Mouse (Mus musculus) G1E (cell line): Measurements from ENCODE around the gene Tldc2. TPM values are rescaled to one million over a fixed set of nuclear protein-coding genes. Genes with fewer than 3 reads are reported as not detected.

ENCODE experiments used
- ATAC-seq: 2 replicates; pipeline ENCODE4 v1.8.0; 2016; ENCODE audit warnings: mild to moderate bottlenecking; ENCODE audit not compliant: insufficient number of reproducible peaks, poor library complexity, low FRiP score, severe bottlenecking; ENCODE audit errors: extremely low read depth
- DNase-seq: peaks from one replicate; pipeline ENCODE4 v3.0.0; 2012; ENCODE audit warnings: low spot score
- H3K27me3 ChIP-seq: 2 replicates; pipeline ENCODE4 v1.6.1; 2012; ENCODE audit warnings: mild to moderate bottlenecking, low read length, inconsistent platforms; ENCODE audit not compliant: insufficient read depth
- H3K36me3 ChIP-seq: replicated peaks from 2 replicates; pipeline ENCODE3; 2012; ENCODE audit warnings: mild to moderate bottlenecking, inconsistent platforms
- H3K4me1 ChIP-seq: 2 replicates; pipeline ENCODE4 v1.6.1; 2012; ENCODE audit warnings: low read depth, low read length, inconsistent platforms, mixed read lengths; ENCODE audit not compliant: insufficient read depth
- H3K4me3 ChIP-seq: 2 replicates; pipeline ENCODE4 v1.5.1; 2012; ENCODE audit warnings: low read depth, mild to moderate bottlenecking, inconsistent platforms, low read length, moderate library complexity, mixed read lengths
- H3K9me3 ChIP-seq: replicated peaks from 2 replicates; pipeline ENCODE4 v1.6.1; 2012; ENCODE audit warnings: inconsistent platforms
- CTCF ChIP-seq: IDR thresholded peaks from 2 replicates; pipeline ENCODE4 v1.5.1; 2012; ENCODE audit warnings: low read depth, low read length, inconsistent platforms, mixed read lengths
- GATA1 ChIP-seq: IDR thresholded peaks from 2 replicates; pipeline ENCODE4 v1.6.1; 2012; ENCODE audit warnings: borderline replicate concordance, low read length, inconsistent platforms, mixed read lengths
- GATA2 ChIP-seq: IDR thresholded peaks from 2 replicates; pipeline ENCODE4 v1.6.1; 2012; ENCODE audit warnings: low read depth, low read length, inconsistent platforms, borderline replicate concordance
- POLR2AphosphoS5 ChIP-seq: IDR thresholded peaks from 2 replicates; pipeline ENCODE4 v1.6.1; 2012; ENCODE audit warnings: low read depth, low read length, inconsistent platforms; ENCODE audit not compliant: insufficient replicate concordance
- TAL1 ChIP-seq: conservative IDR thresholded peaks from 2 replicates; pipeline ENCODE4 v1.6.1; 2012; ENCODE audit warnings: low read depth, low read length, inconsistent platforms, mixed read lengths
- polyA plus RNA-seq: library from polyadenylated mRNA; stranded (reverse); fragments of >175 nt; gene quantifications from 2 replicates; pipeline ENCODE4 v1.2.3, GENCODE M21; 2012
- total RNA-seq, 2 experiments: library from RNA; stranded (forward) in 1 of 2; stranded (reverse) in 1 of 2; fragments of 200-1000 nt in 1 of 2; fragments of >200 nt in 1 of 2; fragmentation: Nextera tagmentation in 1 of 2; gene quantifications; 2 replicates each; pipeline ENCODE4 v1.2.3; 2014 to 2017

Gene Tldc2
- total RNA-seq (2014; fragmentation: Nextera tagmentation) = not detected in 2 replicates
- not detected in 2 replicates for total RNA-seq (2017)
- polyA plus RNA-seq = not detected in 2 replicates

GRCm38 (mm10) chr2:157086796-157087195 lies at the start of gene Tldc2:
TSS of gene Tldc2 (plus strand) at chr2:157087055.
- ATAC-seq = no peak
- TF ChIP-seq GATA1 (no peak), POLR2AphosphoS5 (no peak), GATA2 (no peak), TAL1 (no peak), CTCF (no peak)
- H3K4me3 ChIP-seq = no peak within 1 kb of the TSS

GRCm38 (mm10) chr2:157037303-157037702 lies 49.6 kb upstream of the Tldc2 start:
- ATAC-seq (no peak), DNase-seq (no peak)
- Histone ChIP-seq H3K27me3 (peaks cover 40% of the 10 kb centered on the region), H3K4me3 (no peak overlapping the region), H3K36me3 (no peaks in the 10 kb centered on the region), H3K4me1 (peaks cover 41% of the 10 kb centered on the region), H3K9me3 (no peaks in the 10 kb centered on the region)
- no peak for TF ChIP-seq CTCF
- TF ChIP-seq GATA2 = no peak
- TF ChIP-seq TAL1 = no peak
- TF ChIP-seq POLR2AphosphoS5 = no peak
- no peak for TF ChIP-seq GATA1

More at GRCm38 (mm10) chr2:157086796-157087195, at the start of gene Tldc2:
- no peaks in the 10 kb centered on the region for H3K36me3 ChIP-seq
- no peaks in the 10 kb centered on the region for H3K4me1 ChIP-seq
- no peak for DNase-seq
- H3K27me3 ChIP-seq = peaks cover 52% of the 10 kb centered on the region
- no peaks in the 10 kb centered on the region for H3K9me3 ChIP-seq

GRCm38 (mm10) chr2:157039900-157040648 lies 46.8 kb upstream of the Tldc2 start:
- no peak for DNase-seq
- no peaks in the 10 kb centered on the region for H3K36me3 ChIP-seq
- ATAC-seq = no peak

GRCm38 (mm10) chr2:157040649-157041046 lies 46.2 kb upstream of the Tldc2 start:
- TF ChIP-seq TAL1 = no peak
- no peak for TF ChIP-seq GATA2
- no peak for TF ChIP-seq POLR2AphosphoS5
- no peak for TF ChIP-seq CTCF
- TF ChIP-seq GATA1 = no peak
- DNase-seq (no peak), ATAC-seq (no peak)
- Histone ChIP-seq H3K36me3 (no peaks in the 10 kb centered on the region), H3K27me3 (peaks cover 47% of the 10 kb centered on the region), H3K4me1 (peaks cover 25% of the 10 kb centered on the region), H3K4me3 (no peak overlapping the region), H3K9me3 (no peaks in the 10 kb centered on the region)

More at GRCm38 (mm10) chr2:157039900-157040648, 46.8 kb upstream of the Tldc2 start:
- H3K27me3 ChIP-seq = peaks cover 47% of the 10 kb centered on the region
- H3K9me3 ChIP-seq = no peaks in the 10 kb centered on the region
- peaks cover 28% of the 10 kb centered on the region for H3K4me1 ChIP-seq
- TF ChIP-seq GATA2 = no peak
- no peak for TF ChIP-seq TAL1
- no peak for TF ChIP-seq CTCF
- no peak for TF ChIP-seq POLR2AphosphoS5
- TF ChIP-seq GATA1 = no peak
- no peak overlapping the region for H3K4me3 ChIP-seq

- TF ChIP-seq CTCF = no peak
- TF ChIP-seq TAL1 = no peak
- no peak for TF ChIP-seq GATA2
- no peak for TF ChIP-seq POLR2AphosphoS5
- TF ChIP-seq GATA1 = no peak
- no peak for DNase-seq
- Histone ChIP-seq H3K4me3 (no peak overlapping the region), H3K27me3 (peaks cover 51% of the 10 kb centered on the region), H3K36me3 (no peaks in the 10 kb centered on the region), H3K9me3 (no peaks in the 10 kb centered on the region), H3K4me1 (peaks cover 22% of the 10 kb centered on the region)
- ATAC-seq = no peak
Observed at GRCm38 (mm10) chr2:157041421-157041820, 45.4 kb upstream of the Tldc2 start.

- no peak for ATAC-seq
- Histone ChIP-seq H3K4me3 (no peak overlapping the region), H3K27me3 (peaks cover 48% of the 10 kb centered on the region), H3K9me3 (no peaks in the 10 kb centered on the region), H3K36me3 (no peaks in the 10 kb centered on the region), H3K4me1 (peaks cover 19% of the 10 kb centered on the region)
- no peak for TF ChIP-seq CTCF
- no peak for TF ChIP-seq TAL1
- TF ChIP-seq GATA1 = no peak
- no peak for TF ChIP-seq POLR2AphosphoS5
- no peak for TF ChIP-seq GATA2
- DNase-seq = no peak
Observed at GRCm38 (mm10) chr2:157043556-157043955, 43.3 kb upstream of the Tldc2 start.
